Mouse (Mus musculus) liver, embryonic 16.5 days (tissue): ENCODE data around the gene Abcc10. TPM values are rescaled to one million over a fixed set of nuclear protein-coding genes. Genes with fewer than 3 reads are reported as not detected.

Experiments
- ATAC-seq: fragments of 200-750 bp; cut with Nextera tagmentation; 2 replicates; pipeline ENCODE4 v1.8.0; 2017; ENCODE audit warnings: low read depth, mild to moderate bottlenecking, moderate number of reproducible peaks, moderate library complexity
- H3K27ac ChIP-seq: fragments of 300-500 bp; sonication (generic); 2 replicates; pipeline ENCODE4 v1.5.1; 2014; ENCODE audit warnings: mild to moderate bottlenecking, low read length
- H3K27me3 ChIP-seq: fragments of 300-500 bp; sonication (generic); 2 replicates; pipeline ENCODE4 v1.6.1; 2014; ENCODE audit warnings: low read depth, low read length, mixed read lengths; ENCODE audit not compliant: control insufficient read depth, insufficient read depth
- H3K36me3 ChIP-seq: fragments of 300-500 bp; sonication (generic); 2 replicates; pipeline ENCODE4 v1.6.1; 2014; ENCODE audit warnings: mild to moderate bottlenecking; ENCODE audit not compliant: control insufficient read depth, insufficient read depth
- H3K4me1 ChIP-seq: fragments of 300-500 bp; sonication (generic); 2 replicates; pipeline ENCODE4 v1.6.1; 2014; ENCODE audit warnings: low read depth, low read length, mixed read lengths; ENCODE audit not compliant: control insufficient read depth
- H3K4me2 ChIP-seq: fragments of 300-500 bp; sonication (generic); 2 replicates; pipeline ENCODE4 v1.6.1; 2014; ENCODE audit warnings: low read depth, low read length, mixed read lengths
- H3K4me3 ChIP-seq: fragments of 300-500 bp; sonication (generic); 2 replicates; pipeline ENCODE4 v1.5.1; 2014; ENCODE audit warnings: low read depth, mild to moderate bottlenecking, low read length
- H3K9ac ChIP-seq: fragments of 300-500 bp; sonication (generic); 2 replicates; pipeline ENCODE4 v1.6.1; 2014; ENCODE audit warnings: low read depth, low read length
- H3K9me3 ChIP-seq: fragments of 300-500 bp; sonication (generic); replicated peaks from 2 replicates; pipeline ENCODE4 v1.6.1; 2016; ENCODE audit warnings: low read length; ENCODE audit not compliant: control insufficient read depth
- WGBS: fragments of 180-500 bp; shearing (Covaris S2); extraction: QIAGEN DNeasy Blood & Tissue Kit; methylation state at CpG from one replicate; pipeline ENCODE4 v1.1.7; 2014; ENCODE audit not compliant: insufficient replicate concordance; 5-methylcytosine and 5-hydroxymethylcytosine counted together
- polyA plus RNA-seq: library from polyadenylated mRNA; unstranded; fragments of >200 nt; fragmentation: Nextera tagmentation; extraction: Ambion mirVana; gene quantifications from 2 replicates; pipeline ENCODE4 v1.2.1, GENCODE M21; 2015

The Abcc10 gene
- polyA plus RNA-seq = 1.7 and 2.0 TPM in 2 replicates

DNA sequence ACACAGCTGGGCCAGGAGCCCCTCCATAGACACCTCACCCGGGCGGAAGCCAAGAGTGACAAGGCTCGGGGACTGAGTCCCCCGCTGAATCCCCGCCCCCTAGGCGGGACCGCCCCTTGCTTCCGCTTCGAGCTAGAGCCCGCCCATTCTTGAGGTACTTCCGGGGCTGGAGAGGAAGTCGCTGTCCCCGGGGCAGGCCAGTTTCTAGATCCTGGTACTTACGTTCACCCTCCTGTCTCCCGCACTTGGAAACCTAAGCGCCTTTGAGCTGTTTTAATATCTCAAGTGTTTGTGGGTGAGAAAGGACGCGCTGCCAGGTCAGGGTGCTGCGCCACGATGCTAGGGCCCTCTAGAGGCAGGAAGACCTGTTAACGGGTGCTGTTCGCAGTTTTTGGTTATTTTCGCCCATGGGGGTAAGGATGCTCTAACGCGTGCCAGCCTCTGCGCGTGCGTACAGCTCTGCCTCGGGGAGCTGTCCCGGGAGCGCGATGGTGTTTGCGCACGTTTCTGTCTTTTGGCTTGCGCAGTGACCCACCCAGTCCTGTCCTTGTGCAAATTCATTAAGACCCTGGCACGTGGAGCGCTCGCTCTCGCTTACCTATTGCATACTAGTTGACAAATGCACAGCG lies at the start of gene Abcc10:
Gene Abcc10 (minus strand): TSS at position 447 of the 629 bp plus-strand sequence.
- Histone ChIP-seq H3K27ac (peak within 1 kb of the TSS; percentile 90), H3K9ac (peak within 1 kb of the TSS; percentile 91), H3K9me3 (no peaks in the 10 kb centered on the region), H3K4me2 (peak within 1 kb of the TSS; percentile 98), H3K36me3 (no peaks in the 10 kb centered on the region), H3K27me3 (no peaks in the 10 kb centered on the region), H3K4me3 (peak within 1 kb of the TSS; percentile 84), H3K4me1 (peaks cover 14% of the 10 kb centered on the region)
- ATAC-seq = peak; percentile 98
- WGBS = under 1% methylated on average over 40 of the region's 40 CpGs

- 44% methylated on average over 3 of the region's 3 CpGs for whole genome bisulfite sequencing
- Histone ChIP-seq H3K4me2 (no peak overlapping the region), H3K9me3 (no peaks in the 10 kb centered on the region), H3K9ac (no peak overlapping the region), H3K27me3 (no peaks in the 10 kb centered on the region), H3K4me3 (no peak overlapping the region), H3K4me1 (no peaks in the 10 kb centered on the region), H3K36me3 (no peaks in the 10 kb centered on the region), H3K27ac (no peak overlapping the region)
- ATAC-seq = no peak
Measured at GRCm38 (mm10) chr17:46371783-46372182, 43.6 kb upstream of the Abcc10 start.

DNA sequence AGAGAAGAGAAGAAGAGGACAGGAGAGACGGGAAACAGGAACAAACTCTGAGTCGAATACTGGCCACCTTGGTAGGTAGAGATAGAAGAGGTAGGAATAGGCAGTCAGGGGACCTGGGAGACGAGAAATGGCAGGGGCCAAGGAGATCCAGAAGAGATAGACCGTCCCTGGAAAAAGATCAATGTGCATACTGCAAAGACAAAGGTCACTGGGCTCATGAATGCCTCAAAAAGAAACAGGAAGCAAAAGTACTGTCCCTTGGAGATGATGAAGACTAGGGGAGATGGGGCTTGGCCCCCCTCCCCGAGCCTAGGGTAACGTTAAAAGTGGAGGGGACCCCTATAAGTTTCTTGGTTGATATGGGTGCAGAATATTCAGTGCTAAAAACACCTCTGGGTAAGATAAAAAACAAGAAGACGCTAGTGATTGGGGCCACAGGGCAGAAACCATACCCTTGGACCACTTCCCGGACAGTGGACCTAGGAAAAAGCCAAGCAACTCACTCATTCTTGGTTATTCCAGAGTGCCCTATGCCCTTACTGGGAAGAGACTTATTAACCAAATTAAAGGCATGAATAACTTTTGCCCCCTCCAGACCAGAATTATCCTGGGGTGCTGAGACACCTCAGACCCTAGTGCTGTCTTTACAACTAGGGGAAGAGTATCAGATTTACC lies 23.0 kb upstream of the Abcc10 start:
- H3K4me3 ChIP-seq = no peak overlapping the region
- no peak overlapping the region for H3K4me2 ChIP-seq
- ATAC-seq = no peak
- H3K9me3 ChIP-seq = no peaks in the 10 kb centered on the region; the same call in 1 of the 2 replicates
- 60% methylated on average over 8 of the region's 8 CpGs for WGBS
- no peaks in the 10 kb centered on the region for H3K36me3 ChIP-seq
- no peaks in the 10 kb centered on the region for H3K27me3 ChIP-seq
- H3K27ac ChIP-seq = no peak overlapping the region
- H3K4me1 ChIP-seq = no peaks in the 10 kb centered on the region
- no peak overlapping the region for H3K9ac ChIP-seq

DNA sequence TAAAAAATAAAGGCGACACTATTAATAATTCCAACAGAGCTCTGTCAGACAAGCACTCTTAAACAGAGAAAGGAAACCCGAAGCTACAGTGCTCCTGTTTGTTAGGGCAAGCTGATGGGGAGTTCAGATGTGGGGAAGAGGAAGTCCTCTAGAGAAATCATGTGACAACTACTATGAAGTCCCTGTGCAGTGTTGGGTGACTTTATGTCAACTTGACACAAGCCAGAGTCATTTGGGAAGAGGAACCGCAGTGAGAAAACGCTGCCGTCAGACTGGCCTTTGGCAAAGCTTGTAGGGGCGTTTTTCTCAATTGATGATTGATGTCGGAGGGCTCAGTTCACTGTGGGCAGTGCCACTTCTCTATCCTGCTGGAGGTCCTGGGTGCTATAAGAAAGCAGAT lies 13.1 kb upstream of the Abcc10 start:
- Histone ChIP-seq H3K4me2 (no peak overlapping the region), H3K36me3 (no peaks in the 10 kb centered on the region), H3K27ac (no peak overlapping the region), H3K4me3 (no peak overlapping the region), H3K4me1 (no peaks in the 10 kb centered on the region), H3K9ac (no peak overlapping the region), H3K27me3 (no peaks in the 10 kb centered on the region), H3K9me3 (peaks cover 7% of the 10 kb centered on the region)
- 26% methylated on average over 7 of the region's 7 CpGs for WGBS
- no peak for ATAC-seq

DNA sequence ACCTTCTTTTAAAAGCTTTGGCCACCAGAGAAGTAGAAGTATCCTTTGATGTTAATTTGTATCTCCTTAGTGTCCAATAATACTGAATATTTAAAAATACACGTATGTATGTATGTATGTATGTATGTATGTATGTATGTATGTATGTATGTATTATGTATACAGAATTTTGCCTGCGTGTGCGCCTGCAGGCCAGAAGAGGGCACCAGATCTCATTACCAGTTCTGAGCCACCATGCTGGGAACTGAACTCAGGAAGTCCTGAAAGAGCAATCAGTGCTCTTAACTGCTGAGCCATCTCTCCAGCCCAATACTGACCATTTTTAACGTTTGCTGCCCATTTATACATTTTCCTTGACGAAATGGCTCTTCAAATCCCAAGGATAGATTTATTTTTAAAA lies 8.3 kb upstream of the Abcc10 start:
- no peak overlapping the region for H3K9ac ChIP-seq
- WGBS = 18% methylated on average over 5 of the region's 5 CpGs
- peaks cover 4% of the 10 kb centered on the region; the same call in 1 of the 2 replicates for H3K4me1 ChIP-seq
- ATAC-seq = no peak
- no peak overlapping the region for H3K4me2 ChIP-seq
- no peaks in the 10 kb centered on the region for H3K27me3 ChIP-seq
- no peaks in the 10 kb centered on the region for H3K9me3 ChIP-seq
- H3K27ac ChIP-seq = no peak overlapping the region
- H3K4me3 ChIP-seq = no peak overlapping the region
- H3K36me3 ChIP-seq = no peaks in the 10 kb centered on the region

DNA sequence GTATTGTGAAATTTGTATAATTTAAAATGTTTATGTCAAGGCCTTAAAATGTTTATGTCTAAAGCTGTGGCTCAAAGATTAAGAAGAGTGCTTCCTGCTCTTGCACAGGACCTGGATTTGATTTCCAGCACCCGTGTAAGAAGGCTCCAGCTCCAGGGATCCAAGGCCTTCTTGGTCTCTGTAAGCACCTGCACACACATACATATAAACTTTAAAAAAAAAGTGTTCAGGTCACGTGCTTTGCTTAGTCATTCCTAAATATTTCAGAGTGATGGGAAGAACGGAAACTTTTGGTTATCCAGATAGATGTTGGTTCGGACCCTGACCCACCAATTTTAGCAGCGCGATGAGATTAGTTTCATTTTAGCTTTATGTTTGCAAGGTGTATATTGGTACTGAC lies 571 bp upstream of the Abcc10 start:
- peak overlapping the region; percentile 91 for H3K9ac ChIP-seq
- peak overlapping the region; percentile 98 for H3K4me2 ChIP-seq
- 64% methylated on average over 6 of the region's 6 CpGs for WGBS
- peaks cover 14% of the 10 kb centered on the region for H3K4me1 ChIP-seq
- H3K9me3 ChIP-seq = no peaks in the 10 kb centered on the region
- H3K36me3 ChIP-seq = no peaks in the 10 kb centered on the region
- H3K27me3 ChIP-seq = no peaks in the 10 kb centered on the region
- no peak for ATAC-seq
- peak overlapping the region; percentile 84 for H3K4me3 ChIP-seq
- peak overlapping the region; percentile 50 for H3K27ac ChIP-seq

GRCm38 (mm10) chr17:46327413-46327905 lies 693 bp downstream of the Abcc10 start:
- Histone ChIP-seq H3K9me3 (no peaks in the 10 kb centered on the region), H3K27ac (peak overlapping the region; percentile 90), H3K36me3 (no peaks in the 10 kb centered on the region), H3K27me3 (no peaks in the 10 kb centered on the region), H3K4me1 (peaks cover 14% of the 10 kb centered on the region), H3K4me2 (peak overlapping the region; percentile 98), H3K9ac (peak overlapping the region; percentile 91), H3K4me3 (peak overlapping the region; percentile 84)
- ATAC-seq = no peak; the same call in 1 of the 2 replicates
- 5% methylated on average over 27 of the region's 27 CpGs for WGBS

GRCm38 (mm10) chr17:46322046-46322823 lies 5.9 kb downstream of the Abcc10 start:
- Histone ChIP-seq H3K36me3 (no peaks in the 10 kb centered on the region; the same call in 1 of the 2 replicates), H3K9ac (no peak overlapping the region), H3K4me1 (peaks cover 4% of the 10 kb centered on the region), H3K9me3 (no peaks in the 10 kb centered on the region), H3K4me2 (no peak overlapping the region), H3K27ac (no peak overlapping the region), H3K4me3 (no peak overlapping the region), H3K27me3 (no peaks in the 10 kb centered on the region)
- ATAC-seq = no peak
- WGBS = 70% methylated on average over 14 of the region's 14 CpGs
